Mouse (Mus musculus) lung, postnatal 0 days (tissue): ENCODE measurements around the gene Snapc5. TPM values are rescaled to one million over a fixed set of nuclear protein-coding genes. Genes with fewer than 3 reads are reported as not detected.

ENCODE experiments used
- ATAC-seq: fragments of 200-750 bp; cut with Nextera tagmentation; 2 replicates; pipeline ENCODE4 v1.8.0; 2017; ENCODE audit warnings: moderate library complexity
- DNase-seq: peaks from one replicate; pipeline ENCODE4 v3.0.0-alpha.2; 2016; ENCODE audit warnings: low spot score
- H3K27ac ChIP-seq: fragments of 300-500 bp; sonication (generic); 2 replicates; pipeline ENCODE4 v1.5.1; 2014; ENCODE audit warnings: antibody characterized with exemption, mild to moderate bottlenecking, low read length, mixed read lengths
- H3K27me3 ChIP-seq: fragments of 300-500 bp; sonication (generic); replicated peaks from 2 replicates; pipeline ENCODE4 v1.6.1; 2014; ENCODE audit warnings: low read length, mixed read lengths; ENCODE audit not compliant: insufficient read depth
- H3K36me3 ChIP-seq: fragments of 300-500 bp; sonication (generic); 2 replicates; pipeline ENCODE4 v1.6.1; 2014; ENCODE audit warnings: low read length, mixed read lengths; ENCODE audit not compliant: insufficient read depth
- H3K4me1 ChIP-seq: fragments of 300-500 bp; sonication (generic); 2 replicates; pipeline ENCODE4 v1.6.1; 2014; ENCODE audit warnings: antibody characterized with exemption, low read depth, low read length, mixed read lengths; ENCODE audit not compliant: insufficient read depth
- H3K4me2 ChIP-seq: fragments of 300-500 bp; sonication (generic); replicated peaks from 2 replicates; pipeline ENCODE4 v1.6.1; 2014; ENCODE audit warnings: low read depth, mild to moderate bottlenecking, low read length, moderate library complexity, mixed read lengths
- H3K4me3 ChIP-seq: fragments of 300-500 bp; sonication (generic); 2 replicates; pipeline ENCODE4 v1.5.1; 2014; ENCODE audit warnings: low read depth, low read length
- H3K9ac ChIP-seq: fragments of 300-500 bp; sonication (generic); replicated peaks from 2 replicates; pipeline ENCODE4 v1.6.1; 2014; ENCODE audit warnings: low read depth, mild to moderate bottlenecking
- H3K9me3 ChIP-seq: fragments of 300-500 bp; sonication (generic); 2 replicates; pipeline ENCODE4 v1.6.1; 2016; ENCODE audit warnings: low read length, mixed read lengths
- CTCF ChIP-seq: IDR thresholded peaks from 2 replicates; pipeline ENCODE4 v1.5.1; 2016; ENCODE audit warnings: antibody characterized with exemption, mild to moderate bottlenecking
- EP300 ChIP-seq: IDR thresholded peaks from 2 replicates; pipeline ENCODE4 v1.6.1; 2016; ENCODE audit warnings: antibody characterized with exemption, mild to moderate bottlenecking, control low read depth
- WGBS: fragments of 180-500 bp; shearing (Covaris S2); extraction: QIAGEN DNeasy Blood & Tissue Kit; methylation state at CpG from one replicate; pipeline ENCODE4 v1.1.7; 2014; 5-methylcytosine and 5-hydroxymethylcytosine counted together
- polyA plus RNA-seq: library from polyadenylated mRNA; unstranded; fragments of >200 nt; fragmentation: Nextera tagmentation; extraction: Ambion mirVana; gene quantifications from 2 replicates; pipeline ENCODE4 v1.2.1, GENCODE M21; 2015

The Snapc5 gene
- polyA plus RNA-seq, 1 experiment from 2014 or later, result 35.5 TPM

- ATAC-seq (no peak), DNase-seq (no peak)
- H3K4me2 ChIP-seq, result no peak overlapping the region
- no peak for TF ChIP-seq EP300
- no peak for TF ChIP-seq CTCF
- no peaks in the 10 kb centered on the region for H3K36me3 ChIP-seq
- H3K9ac ChIP-seq, result no peak overlapping the region
- 54% methylated on average over 1 of the region's 1 CpGs for WGBS
- H3K4me3 ChIP-seq, result no peak overlapping the region
- H3K27me3 ChIP-seq, result no peaks in the 10 kb centered on the region
- H3K27ac ChIP-seq, result no peak overlapping the region
- H3K9me3 ChIP-seq, result no peaks in the 10 kb centered on the region
- H3K4me1 ChIP-seq, result no peaks in the 10 kb centered on the region
Observed at GRCm38 (mm10) chr9:64220603-64221002, 41.5 kb downstream of the Snapc5 start.

GRCm38 (mm10) chr9:64221480-64221879 lies 42.4 kb downstream of the Snapc5 start:
- Histone ChIP-seq H3K9me3 (no peaks in the 10 kb centered on the region), H3K4me2 (no peak overlapping the region), H3K36me3 (no peaks in the 10 kb centered on the region), H3K9ac (no peak overlapping the region), H3K4me3 (no peak overlapping the region), H3K27ac (no peak overlapping the region), H3K4me1 (no peaks in the 10 kb centered on the region), H3K27me3 (no peaks in the 10 kb centered on the region)
- DNase-seq, result no peak
- ATAC-seq, result no peak
- TF ChIP-seq EP300 (no peak), CTCF (no peak)
- 74% methylated on average over 4 of the region's 4 CpGs for WGBS

- Histone ChIP-seq H3K9me3 (no peaks in the 10 kb centered on the region), H3K9ac (no peak overlapping the region), H3K4me3 (no peak overlapping the region), H3K4me1 (no peaks in the 10 kb centered on the region), H3K36me3 (no peaks in the 10 kb centered on the region), H3K4me2 (no peak overlapping the region), H3K27ac (no peak overlapping the region), H3K27me3 (no peaks in the 10 kb centered on the region)
- DNase-seq (no peak), ATAC-seq (no peak)
- TF ChIP-seq EP300 (no peak), CTCF (no peak)
- 59% methylated on average over 2 of the region's 2 CpGs for WGBS
Observed at GRCm38 (mm10) chr9:64222098-64222497, 43.0 kb downstream of the Snapc5 start.

GRCm38 (mm10) chr9:64225805-64226204 lies 46.7 kb downstream of the Snapc5 start:
- no peak for DNase-seq
- Histone ChIP-seq H3K27me3 (no peaks in the 10 kb centered on the region), H3K4me3 (no peak overlapping the region), H3K27ac (no peak overlapping the region), H3K36me3 (no peaks in the 10 kb centered on the region), H3K9ac (no peak overlapping the region), H3K4me1 (no peaks in the 10 kb centered on the region; the same call in 1 of the 2 replicates), H3K4me2 (no peak overlapping the region), H3K9me3 (no peaks in the 10 kb centered on the region)
- ATAC-seq, result no peak
- TF ChIP-seq EP300, result no peak

- WGBS, result 56% methylated on average over 12 of the region's 12 CpGs
- TF ChIP-seq CTCF (no peak), EP300 (no peak)
Observed at GRCm38 (mm10) chr9:64227736-64228135, 48.7 kb downstream of the Snapc5 start.

GRCm38 (mm10) chr9:64228972-64229371 lies 49.9 kb downstream of the Snapc5 start:
- no peaks in the 10 kb centered on the region for H3K36me3 ChIP-seq
- no peak overlapping the region for H3K4me2 ChIP-seq
- no peaks in the 10 kb centered on the region for H3K27me3 ChIP-seq
- no peak overlapping the region for H3K27ac ChIP-seq
- no peak for DNase-seq
- no peak for ATAC-seq
- peaks cover 9% of the 10 kb centered on the region; the same call in 1 of the 2 replicates for H3K4me1 ChIP-seq
- no peak overlapping the region for H3K4me3 ChIP-seq
- H3K9me3 ChIP-seq, result no peaks in the 10 kb centered on the region
- TF ChIP-seq EP300 (no peak), CTCF (no peak)
- H3K9ac ChIP-seq, result no peak overlapping the region

More at GRCm38 (mm10) chr9:64227736-64228135, 48.7 kb downstream of the Snapc5 start:
- H3K4me3 ChIP-seq, result no peak overlapping the region
- ATAC-seq (no peak), DNase-seq (peak; percentile 53)
- peaks cover 9% of the 10 kb centered on the region; the same call in 1 of the 2 replicates for H3K4me1 ChIP-seq
- H3K9me3 ChIP-seq, result no peaks in the 10 kb centered on the region
- no peaks in the 10 kb centered on the region for H3K36me3 ChIP-seq
- H3K27ac ChIP-seq, result no peak overlapping the region
- H3K27me3 ChIP-seq, result no peaks in the 10 kb centered on the region
- no peak overlapping the region for H3K9ac ChIP-seq
- H3K4me2 ChIP-seq, result peak overlapping the region; percentile 11; the same call in 1 of the 2 replicates

GRCm38 (mm10) chr9:64231171-64231570 lies 52.1 kb downstream of the Snapc5 start:
- Histone ChIP-seq H3K4me3 (no peak overlapping the region), H3K4me1 (peaks cover 13% of the 10 kb centered on the region; the same call in 1 of the 2 replicates), H3K27me3 (no peaks in the 10 kb centered on the region), H3K27ac (no peak overlapping the region), H3K9me3 (no peaks in the 10 kb centered on the region), H3K36me3 (no peaks in the 10 kb centered on the region), H3K4me2 (no peak overlapping the region), H3K9ac (no peak overlapping the region)
- DNase-seq (no peak), ATAC-seq (no peak)
- 0 out of 2 replicates have a peak, but pooled peaks have one; percentile 7 for TF ChIP-seq CTCF
- TF ChIP-seq EP300, result no peak
- WGBS, result 24% methylated on average over 5 of the region's 5 CpGs
